ENCODE assay signal across 16 mouse cellular contexts in the genomic region with DNA sequence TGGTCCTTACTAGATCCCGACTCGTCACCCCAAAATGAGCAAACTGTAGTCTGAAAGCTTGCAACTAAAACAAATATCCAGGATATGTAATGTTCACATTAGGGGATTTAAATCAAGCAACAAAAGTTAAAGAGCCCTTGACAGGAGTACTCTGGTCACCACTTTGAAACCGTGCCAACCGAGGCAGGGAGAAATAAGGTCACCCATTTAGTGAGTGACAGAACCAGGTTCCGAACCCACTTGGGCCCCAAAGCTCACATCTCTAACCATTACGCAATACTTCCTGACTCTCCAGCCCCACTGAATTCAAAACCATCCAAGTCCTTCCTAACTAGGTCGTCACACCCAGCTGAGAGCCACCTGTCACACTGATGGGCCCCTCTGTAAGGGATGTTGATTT. TPM values are rescaled to one million over a fixed set of nuclear protein-coding genes. Genes with fewer than 3 reads are reported as not detected.
DNase-seq lines count a peak whose midpoint lies in the region; ATAC-seq and TF ChIP-seq lines count a peak whose summit lies in the region.
"Had no signal": no experiment of that assay in that cellular context is flagged by ENCODE, and none has a peak within 500 bp of the region (broad histone marks: within the 10 kb centered on the region; RNA-seq: fewer than 3 reads in every experiment).

No protein-coding gene starts in this region.

- H3K4me2 ChIP-seq in lung, embryonic 16.5 days (ENCODE audit: low read depth, low read length): no peak overlapping the region
- H3K4me2 ChIP-seq: embryonic facial prominence, embryonic 13.5 days; liver, embryonic 13.5 days; midbrain, embryonic 12.5 days had no signal

- no peak for TF ChIP-seq CTCF in layer of hippocampus, adult 2 months (conservative IDR thresholded peaks at IDR 0.05)

- no peaks in the 10 kb centered on the region for H3K9me3 ChIP-seq in lung, embryonic 16.5 days (ENCODE audit: control insufficient read depth, low read length)
- H3K9me3 ChIP-seq: embryonic facial prominence, embryonic 13.5 days; liver, embryonic 13.5 days; midbrain, embryonic 12.5 days had no signal

- peak overlapping the region; percentile 61; the same call in 1 of the 2 replicates for H3K27ac ChIP-seq in layer of hippocampus, adult 2 months
- H3K27ac ChIP-seq in lung, embryonic 16.5 days (ENCODE audit: low read length): no peak overlapping the region
- H3K27ac ChIP-seq: embryonic facial prominence, embryonic 13.5 days; liver, embryonic 13.5 days; midbrain, embryonic 12.5 days had no signal

- no peaks in the 10 kb centered on the region for H3K27me3 ChIP-seq in lung, embryonic 16.5 days (ENCODE audit: control insufficient read depth, insufficient read depth, low read depth, low read length)
- H3K27me3 ChIP-seq: embryonic facial prominence, embryonic 13.5 days; midbrain, embryonic 12.5 days had no signal

- peaks cover 14% of the 10 kb centered on the region for H3K4me1 ChIP-seq in lung, embryonic 16.5 days (replicated peaks; ENCODE audit: control insufficient read depth, insufficient read depth, low read length)

- no peaks in the 10 kb centered on the region for H3K36me3 ChIP-seq in lung, embryonic 16.5 days (ENCODE audit: control insufficient read depth, insufficient read depth, low read length)
- H3K36me3 ChIP-seq: embryonic facial prominence, embryonic 13.5 days; liver, embryonic 13.5 days; midbrain, embryonic 12.5 days had no signal

- DNase-seq in gastrocnemius, postnatal 14 days: peak; percentile 22
- no peak for DNase-seq in gastrocnemius, adult 18-20 months (ENCODE audit: low spot score)
- no peak for DNase-seq in layer of hippocampus, adult 2 months (ENCODE audit: low spot score in 2 of 2)
- DNase-seq in layer of hippocampus, adult 11-12 months (ENCODE audit: low spot score): no peak
- no peak for DNase-seq in spleen, postnatal 14 days (ENCODE audit: low spot score in 2 of 2)
- DNase-seq in cerebellum, postnatal 4 days (ENCODE audit: low spot score in 2 of 2): no peak
- DNase-seq: cerebellum, adult 18-20 months; gastrocnemius, postnatal 10 days; kidney, adult 18-20 months; left cerebral cortex, postnatal 4 days; liver, embryonic 13.5 days; thymus, postnatal 36 days had no signal

- intact Hi-C loops in gastrocnemius, postnatal 14 days (cut with DNase I; ENCODE audit: low total_unique reads): loop anchor here (10.0 kb wide), 1 partner anchor 373 kb away; no protein-coding TSS in a partner anchor

- no peak overlapping the region for H3K9ac ChIP-seq in lung, embryonic 16.5 days (ENCODE audit: low read length)
- H3K9ac ChIP-seq: embryonic facial prominence, embryonic 13.5 days; liver, embryonic 13.5 days; midbrain, embryonic 12.5 days had no signal

- 47% methylated on average over 7 of the region's 7 CpGs for WGBS in lung, embryonic 16.5 days

- H3K4me3 ChIP-seq in layer of hippocampus, adult 2 months: no peak overlapping the region
- H3K4me3 ChIP-seq in lung, embryonic 16.5 days (ENCODE audit: low read length): no peak overlapping the region
- H3K4me3 ChIP-seq: embryonic facial prominence, embryonic 13.5 days; liver, embryonic 13.5 days; midbrain, embryonic 12.5 days had no signal

- peak; percentile 42; the same call in 1 of the 2 replicates for ATAC-seq in lung, embryonic 16.5 days (ENCODE audit: low read depth)
- ATAC-seq: hindbrain, embryonic 16.5 days had no signal

RNA-seq across cellular contexts. Expression of gene Clmn, which starts 46.8 kb away (rescaled TPM):
- total RNA-seq in gastrocnemius, postnatal 14 days (2021): 1 to 10 TPM; 2.3 to 2.5 TPM
- total RNA-seq in gastrocnemius, adult 18-20 months (2021): 1 to 10 TPM; 1.6 to 2.4 TPM
- 100 to 1,000 TPM; 103 to 108 TPM for total RNA-seq in layer of hippocampus, adult 2 months (2021)
- 2.2 and 3.4 TPM in 2 replicates for polyA plus RNA-seq in lung, embryonic 16.5 days (2015; fragmentation: Nextera tagmentation; extraction: Ambion mirVana)

Comparison
In these comparisons a context has a peak if more than half of its experiments do, and no peak if none do; other contexts are left out.
1. RNA of gene Clmn, which starts 46.8 kb away (total RNA-seq): 103 to 108 TPM in layer of hippocampus, adult 2 months; 2.3 to 2.5 TPM in gastrocnemius, postnatal 14 days and 1.6 to 2.4 TPM in gastrocnemius, adult 18-20 months; every median in the first group is over 10 times any median in the second.